Mouse (Mus musculus) MEL (cell line): ENCODE data around the gene Fbxl16. TPM values are rescaled to one million over a fixed set of nuclear protein-coding genes. Genes with fewer than 3 reads are reported as not detected.

Experiments used
- DNase-seq: peaks from one replicate; pipeline ENCODE4 v3.0.0; 2011; ENCODE audit warnings: low read depth, low spot score
- H3K27ac ChIP-seq: 2 replicates; pipeline ENCODE4 v1.5.1; 2012; ENCODE audit warnings: low read depth, mild to moderate bottlenecking, control low read depth, low read length, moderate library complexity; ENCODE audit not compliant: control insufficient read depth
- H3K27me3 ChIP-seq, 2 experiments: fragments of 150-350 bp in 1 of 2; sonication (generic) in 1 of 2; 2 replicates each; pipeline ENCODE4 v1.6.1; 2012; ENCODE audit warnings: low read length in 2 of 2, mild to moderate bottlenecking in 2 of 2, improper control_type of control experiment in 1 of 2, moderate library complexity in 1 of 2; ENCODE audit not compliant: insufficient read depth in 2 of 2, control insufficient read depth in 1 of 2
- H3K36me3 ChIP-seq, 2 experiments: 2 replicates each; pipeline ENCODE4 v1.6.1; 2012 to 2014; ENCODE audit warnings: low read length in 2 of 2, improper control_type of control experiment in 1 of 2, inconsistent platforms in 1 of 2, mild to moderate bottlenecking in 1 of 2; ENCODE audit not compliant: insufficient read depth in 2 of 2, control insufficient read depth in 1 of 2
- H3K4me1 ChIP-seq, 2 experiments: fragments of 150-350 bp in 1 of 2; sonication (generic) in 1 of 2; 2 replicates each; pipeline ENCODE4 v1.6.1; 2012; ENCODE audit warnings: low read length in 2 of 2, improper control_type of control experiment in 1 of 2, mild to moderate bottlenecking in 1 of 2; ENCODE audit not compliant: insufficient read depth in 2 of 2, control insufficient read depth in 1 of 2
- H3K4me3 ChIP-seq, 2 experiments: fragments of 150-350 bp in 1 of 2; sonication (generic) in 1 of 2; 2 replicates each; pipeline ENCODE4 v1.5.1; 2012; ENCODE audit warnings: low read depth in 2 of 2, low read length in 2 of 2, mild to moderate bottlenecking in 2 of 2, moderate library complexity in 2 of 2, control low read depth in 1 of 2, improper control_type of control experiment in 1 of 2; ENCODE audit not compliant: control insufficient read depth in 1 of 2, insufficient read depth in 1 of 2
- H3K79me2 ChIP-seq: 2 replicates; pipeline ENCODE4 v1.6.1; 2012; ENCODE audit warnings: mild to moderate bottlenecking, low read length, moderate library complexity; ENCODE audit not compliant: control insufficient read depth, poor library complexity, insufficient read depth
- H3K9ac ChIP-seq: 2 replicates; pipeline ENCODE4 v1.6.1; 2012; ENCODE audit warnings: low read depth, mild to moderate bottlenecking, control low read depth, low read length, moderate library complexity; ENCODE audit not compliant: control insufficient read depth, poor library complexity, severe bottlenecking
- H3K9me3 ChIP-seq: fragments of 150-350 bp; sonication (generic); replicated peaks from 2 replicates; pipeline ENCODE4 v1.6.1; 2012; ENCODE audit warnings: mild to moderate bottlenecking, low read length, improper control_type of control experiment, moderate library complexity; ENCODE audit not compliant: insufficient read depth
- CHD1 ChIP-seq: IDR thresholded peaks from 2 replicates; pipeline ENCODE4 v1.6.1; 2012; ENCODE audit warnings: low read depth, mild to moderate bottlenecking, inconsistent platforms, low read length, improper control_type of control experiment
- CHD2 ChIP-seq: IDR thresholded peaks from 2 replicates; pipeline ENCODE4 v1.6.1; 2011; ENCODE audit warnings: low read length, improper control_type of control experiment
- CTCF ChIP-seq, 3 experiments: IDR thresholded peaks in 2 of 3; conservative IDR thresholded peaks in 1 of 3; 2 replicates each; pipeline ENCODE4 v1.5.1; 2011 to 2012; ENCODE audit warnings: low read length in 3 of 3, low read depth in 2 of 3, mild to moderate bottlenecking in 2 of 3, improper control_type of control experiment in 1 of 3, inconsistent platforms in 1 of 3, mixed read lengths in 1 of 3, moderate library complexity in 1 of 3; ENCODE audit not compliant: control insufficient read depth in 1 of 3, insufficient read depth in 1 of 3, poor library complexity in 1 of 3, severe bottlenecking in 1 of 3
- E2F4 ChIP-seq: IDR thresholded peaks from 2 replicates; pipeline ENCODE4 v1.6.1; 2011; ENCODE audit warnings: low read depth, low read length, improper control_type of control experiment, borderline replicate concordance
- ELF1 ChIP-seq: IDR thresholded peaks from 2 replicates; pipeline ENCODE4 v1.6.1; 2014; ENCODE audit warnings: low read depth, mild to moderate bottlenecking, inconsistent platforms, low read length, improper control_type of control experiment, moderate library complexity
- GABPA ChIP-seq: IDR thresholded peaks from 2 replicates; pipeline ENCODE4 v1.6.1; 2012; ENCODE audit warnings: low read depth, mild to moderate bottlenecking, inconsistent platforms, low read length, improper control_type of control experiment, moderate library complexity
- GATA1 ChIP-seq: IDR thresholded peaks from 2 replicates; pipeline ENCODE4 v1.6.1; 2011; ENCODE audit warnings: low read depth, low read length, improper control_type of control experiment
- HCFC1 ChIP-seq: IDR thresholded peaks from 2 replicates; pipeline ENCODE4 v1.6.1; 2012; ENCODE audit warnings: low read depth, mild to moderate bottlenecking, inconsistent platforms, low read length, improper control_type of control experiment, moderate library complexity
- KAT2A ChIP-seq: conservative IDR thresholded peaks from 2 replicates; pipeline ENCODE4 v1.6.1; 2012; ENCODE audit warnings: low read depth, low read length, improper control_type of control experiment, inconsistent platforms
- MAX ChIP-seq: IDR thresholded peaks from 2 replicates; pipeline ENCODE4 v1.6.1; 2011; ENCODE audit warnings: low read length, improper control_type of control experiment
- MAZ ChIP-seq: IDR thresholded peaks from 2 replicates; pipeline ENCODE4 v1.6.1; 2012; ENCODE audit warnings: low read depth, mild to moderate bottlenecking, inconsistent platforms, low read length, improper control_type of control experiment
- MYB ChIP-seq: IDR thresholded peaks from 2 replicates; pipeline ENCODE4 v1.6.1; 2011; ENCODE audit warnings: mild to moderate bottlenecking, low read depth, low read length, improper control_type of control experiment
- MYC ChIP-seq: IDR thresholded peaks from 2 replicates; pipeline ENCODE4 v1.6.1; 2011; ENCODE audit warnings: low read depth, mild to moderate bottlenecking, low read length, improper control_type of control experiment, moderate library complexity
- NELFE ChIP-seq: IDR thresholded peaks from 2 replicates; pipeline ENCODE4 v1.6.1; 2011; ENCODE audit warnings: low read depth, low read length, improper control_type of control experiment
- NRF1 ChIP-seq: IDR thresholded peaks from 2 replicates; pipeline ENCODE4 v1.6.1; 2014; ENCODE audit warnings: low read depth, mild to moderate bottlenecking, inconsistent platforms, low read length, improper control_type of control experiment, moderate library complexity; ENCODE audit not compliant: poor library complexity, insufficient read depth, severe bottlenecking
- POLR2A ChIP-seq, 2 experiments: IDR thresholded peaks; 2 replicates each; pipeline ENCODE4 v1.6.1; 2011 to 2012; ENCODE audit warnings: low read length in 2 of 2, mild to moderate bottlenecking in 2 of 2, control low read depth in 1 of 2, improper control_type of control experiment in 1 of 2, low read depth in 1 of 2, moderate library complexity in 1 of 2; ENCODE audit not compliant: control insufficient read depth in 1 of 2, insufficient read depth in 1 of 2, poor library complexity in 1 of 2
- RCOR1 ChIP-seq: IDR thresholded peaks from 2 replicates; pipeline ENCODE4 v1.6.1; 2012; ENCODE audit warnings: low read depth, mild to moderate bottlenecking, inconsistent platforms, low read length, improper control_type of control experiment
- SMC3 ChIP-seq: IDR thresholded peaks from 2 replicates; pipeline ENCODE4 v1.6.1; 2011; ENCODE audit warnings: low read depth, low read length, improper control_type of control experiment
- TAL1 ChIP-seq: IDR thresholded peaks from 2 replicates; pipeline ENCODE4 v1.6.1; 2012; ENCODE audit warnings: mild to moderate bottlenecking, inconsistent platforms, low read length, moderate library complexity, mixed read lengths
- TBP ChIP-seq: IDR thresholded peaks from 2 replicates; pipeline ENCODE4 v1.8.0; 2011; ENCODE audit warnings: low read depth, low read length, improper control_type of control experiment
- TCF12 ChIP-seq: IDR thresholded peaks from 2 replicates; pipeline ENCODE4 v1.6.1; 2014; ENCODE audit warnings: low read depth, mild to moderate bottlenecking, inconsistent platforms, low read length, improper control_type of control experiment, moderate library complexity
- USF1 ChIP-seq: IDR thresholded peaks from 2 replicates; pipeline ENCODE4 v1.6.1; 2014; ENCODE audit warnings: low read depth, mild to moderate bottlenecking, inconsistent platforms, low read length, improper control_type of control experiment, moderate library complexity
- ZC3H11A ChIP-seq: IDR thresholded peaks from 2 replicates; pipeline ENCODE4 v1.6.1; 2012; ENCODE audit warnings: low read depth, mild to moderate bottlenecking, inconsistent platforms, low read length, improper control_type of control experiment
- ZNF384 ChIP-seq: IDR thresholded peaks from 2 replicates; pipeline ENCODE4 v1.6.1; 2012; ENCODE audit warnings: low read depth, mild to moderate bottlenecking, inconsistent platforms, low read length, improper control_type of control experiment
- polyA plus RNA-seq, 2 experiments: library from polyadenylated mRNA; stranded (reverse) in 1 of 2; unstranded in 1 of 2; fragments of >175 nt in 1 of 2; fragments of >200 nt in 1 of 2; gene quantifications; 2 replicates each; pipeline versions ENCODE4 v1.2.1 to v1.2.4; 2012; ENCODE audit warnings: low replicate concordance in 2 of 2, low read depth in 1 of 2; ENCODE audit not compliant: insufficient read length in 2 of 2, insufficient read depth in 1 of 2, missing spikeins in 1 of 2
- total RNA-seq: library from RNA; depleted of rRNA; stranded (reverse); fragments of 300-350 nt; gene quantifications from 2 replicates; pipeline ENCODE4 v1.2.3, GENCODE M21; 2012

Fbxl16 gene
- total and polyA plus RNA-seq, 3 experiments = 0.11 TPM; not detected in 2

- H3K4me1 ChIP-seq = peaks cover 3 to 15% of the 10 kb centered on the region in 2 experiments; a peak in 3 of 4 replicates
- no peaks in the 10 kb centered on the region for H3K9me3 ChIP-seq
- peak overlapping the region; percentile 75 to 86 for H3K4me3 ChIP-seq
- peaks cover 0 to 3% of the 10 kb centered on the region in 2 experiments; a peak in 2 of 4 replicates for H3K36me3 ChIP-seq
- H3K79me2 ChIP-seq = peaks cover 11% of the 10 kb centered on the region
- peak overlapping the region; percentile 89 for H3K9ac ChIP-seq
- TF ChIP-seq USF1 = no peak
- no peak for TF ChIP-seq SMC3
- no peak for TF ChIP-seq TAL1
- TF ChIP-seq CHD1 = no peak
- no peak for TF ChIP-seq NELFE
- TF ChIP-seq ZNF384 = no peak
- TF ChIP-seq CTCF (IDR thresholded peaks at IDR 0.05 in 2 of 3, conservative IDR thresholded peaks at IDR 0.05 in 1 of 3; ENCODE audit: control insufficient read depth in 1 of 3, insufficient read depth in 1 of 3, low read depth in 2 of 3, low read length in 3 of 3, poor library complexity in 1 of 3, severe bottlenecking in 1 of 3) = 0 out of 6 replicates have a peak, but pooled peaks of 1 of the 3 experiments have one; percentile 2
- no peak for TF ChIP-seq GABPA
- no peaks in the 10 kb centered on the region for H3K27me3 ChIP-seq
- DNase-seq = no peak
- H3K27ac ChIP-seq = no peak overlapping the region
Observed at GRCm38 (mm10) chr17:25843122-25843521, 34.2 kb downstream of the Fbxl16 start.

GRCm38 (mm10) chr17:25843636-25844395, 34.9 kb downstream of the Fbxl16 start:
- Histone ChIP-seq H3K27ac (peak overlapping the region; percentile 79), H3K4me1 (peaks cover 3 to 15% of the 10 kb centered on the region in 2 experiments; a peak in 3 of 4 replicates), H3K9me3 (no peaks in the 10 kb centered on the region), H3K9ac (peak overlapping the region; percentile 89), H3K36me3 (peaks cover 0 to 3% of the 10 kb centered on the region in 2 experiments; a peak in 2 of 4 replicates), H3K79me2 (peaks cover 11% of the 10 kb centered on the region), H3K4me3 (peak overlapping the region; percentile 75 to 86), H3K27me3 (no peaks in the 10 kb centered on the region)
- no peak for DNase-seq
- TF ChIP-seq RCOR1 = no peak
- no peak for TF ChIP-seq MYB

- H3K9ac ChIP-seq = peak within 1 kb of the TSS; percentile 89
- H3K4me3 ChIP-seq = peak within 1 kb of the TSS; percentile 75 to 86
- no peaks in the 10 kb centered on the region for H3K9me3 ChIP-seq
- peak; percentile 96 for DNase-seq
- H3K4me1 ChIP-seq = peaks cover 3 to 15% of the 10 kb centered on the region in 2 experiments; a peak in 3 of 4 replicates
- H3K27me3 ChIP-seq = no peaks in the 10 kb centered on the region
- H3K36me3 ChIP-seq = peaks cover 0 to 3% of the 10 kb centered on the region in 2 experiments; a peak in 2 of 4 replicates
- peaks cover 11% of the 10 kb centered on the region for H3K79me2 ChIP-seq
- peak within 1 kb of the TSS; percentile 79 for H3K27ac ChIP-seq
- TF ChIP-seq MYC (no peak), ELF1 (peak; percentile 78), HCFC1 (peak; percentile 84), KAT2A (no peak), CHD1 (no peak), POLR2A (IDR thresholded peaks at IDR 0.05; ENCODE audit: control insufficient read depth in 1 of 2, insufficient read depth in 1 of 2, low read depth in 1 of 2, low read length in 2 of 2, poor library complexity in 1 of 2) (peak; percentile 90 to 93), NRF1 (no peak), ZC3H11A (no peak), ZNF384 (no peak), RCOR1 (0 out of 2 replicates have a peak, but pooled peaks have one; percentile 10), TCF12 (peak; percentile 62), MAZ (peak; percentile 86), TAL1 (no peak), GATA1 (no peak), TBP (peak; percentile 77), E2F4 (no peak), CHD2 (no peak), MAX (no peak)
Observed at GRCm38 (mm10) chr17:25844396-25844901, 35.6 kb downstream of the Fbxl16 start, which contains the start of gene Rhot2. Gene Rhot2 (minus strand): TSS chr17:25844851.
